Mouse (Mus musculus): ENCODE measurements at regions not wholly inside any gene's neighbourhood (a gene's known extent, or its start where the extent isn't known, plus 50 kb on each side); places are given as distances from the start of the nearest gene placed in this dataset.

- peak; percentile 25 to 44 for DNase-seq
Observed at GRCm38 (mm10) chr10:95622879-95623517, 50.3 kb downstream of the Anapc15-ps start.

- DNase-seq: no peak
Observed at GRCm38 (mm10) chr10:95620796-95621195, 52.5 kb downstream of the Anapc15-ps start.

GRCm38 (mm10) chr10:95619601-95620000 is 53.6 kb downstream of the Anapc15-ps start:
- DNase-seq: no peak

- no peak for DNase-seq
Observed at GRCm38 (mm10) chr10:95618451-95619079, 54.6 kb upstream of the Nudt4 start.

- DNase-seq: peak; percentile 54 to 62
Observed at GRCm38 (mm10) chr10:95616821-95617220, 52.9 kb upstream of the Nudt4 start.

- no peak for DNase-seq
Observed at GRCm38 (mm10) chr10:95615849-95616650, 52.1 kb upstream of the Nudt4 start.

Data from heart, adult 18-20 months (tissue).